Mouse (Mus musculus) spleen, adult 10 weeks (tissue): ENCODE data around the gene Uspl1. TPM values are rescaled to one million over a fixed set of nuclear protein-coding genes. Genes with fewer than 3 reads are reported as not detected.

ENCODE experiments used
- polyA plus RNA-seq: library from polyadenylated mRNA; stranded (reverse); fragments of 350-450 nt; fragmentation: Illumina TruSeq; extraction: RNeasy Lipid Tissue Mini Kit (QIAGEN cat#74804); gene quantifications from one replicate; pipeline ENCODE4 v1.2.3, GENCODE M21; 2015; ENCODE audit warnings: low replicate concordance; ENCODE audit not compliant: insufficient read depth

Uspl1 gene
- polyA plus RNA-seq, result 56.3 TPM

DNA sequence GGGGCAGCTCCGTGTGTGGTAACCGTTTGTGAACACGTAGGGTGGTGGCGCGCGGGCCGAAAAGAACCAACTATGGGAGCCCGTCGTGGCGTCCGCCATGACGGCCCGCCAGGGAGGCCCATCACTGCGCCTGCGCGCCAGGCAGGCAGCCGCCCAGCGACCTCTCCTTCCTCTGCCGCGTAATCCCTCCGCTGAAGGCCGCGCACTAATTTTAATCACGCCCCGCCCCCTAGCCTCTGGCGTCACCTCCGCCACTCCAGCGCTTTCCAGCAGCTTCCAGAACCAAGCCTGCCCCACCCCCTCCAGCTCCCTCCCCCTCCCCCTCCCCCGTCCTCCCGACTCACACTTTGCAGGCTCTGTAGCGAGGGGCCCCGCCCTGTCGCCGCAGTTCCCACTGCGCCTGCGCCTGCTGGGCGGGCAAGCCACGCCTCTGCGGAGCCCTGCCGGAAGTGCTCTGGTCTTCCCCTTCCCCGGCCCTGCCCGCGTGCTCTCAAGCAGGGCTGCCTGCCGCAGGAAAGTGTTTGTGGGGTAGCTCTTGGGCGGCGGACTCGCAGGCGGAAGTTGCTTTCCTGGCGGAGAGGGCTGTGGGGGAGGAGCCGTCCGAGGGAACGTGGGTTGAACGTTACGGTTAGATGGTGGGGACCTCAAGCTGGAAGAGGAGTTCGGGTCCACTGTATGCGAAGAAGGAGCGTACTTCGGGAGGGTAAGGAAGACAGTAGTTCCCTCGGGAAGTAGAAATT lies at the start of gene Uspl1, which contains the start of gene Hmgb1:
Uspl1 (plus strand) TSS at position 247 of the 740 bp plus-strand sequence.
Hmgb1 (minus strand) TSS at position 386 of the 740 bp plus-strand sequence.

DNA sequence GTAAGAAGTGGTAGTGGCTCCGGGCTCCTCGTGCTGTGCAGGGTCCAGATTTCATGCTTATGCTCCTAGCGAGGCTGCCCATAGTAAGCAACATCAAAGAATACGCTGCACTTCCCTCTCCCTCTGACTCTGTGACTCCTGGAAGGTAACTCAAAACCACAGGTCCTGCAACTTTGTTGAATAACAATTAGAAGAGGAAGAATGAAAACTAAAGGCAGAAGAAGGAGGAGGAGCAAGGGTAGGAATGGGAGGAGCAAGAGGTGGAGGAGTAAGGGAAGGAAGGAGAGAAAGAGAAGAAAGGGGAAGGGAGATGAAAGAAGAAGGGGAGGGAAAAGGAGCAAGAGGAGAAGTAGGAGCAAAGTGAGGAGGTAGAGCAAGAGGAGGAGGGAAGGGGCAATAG lies 80.3 kb downstream of the Uspl1 start, which contains the start of gene Alox5ap:
Alox5ap (plus strand) TSS at position 363 of the 400 bp plus-strand sequence.

Other genes starting within 250 kb of the Uspl1 start
- not detected for gene Gm42791, start 189.2 kb upstream of the Uspl1 start, polyA plus RNA-seq
- gene Hmgb1, start 139 bp downstream of the Uspl1 start, polyA plus RNA-seq, result 666 TPM
- 115 TPM for gene Alox5ap, start 80.4 kb downstream of the Uspl1 start, polyA plus RNA-seq
- 2.7 TPM for gene Medag, start 227.4 kb downstream of the Uspl1 start, polyA plus RNA-seq